Mouse (Mus musculus) induced T-regulatory cell, adult 2 months (primary cell): ENCODE measurements around the gene Tubgcp5.
A peak's percentile ranks its signal among the peaks of the same experiment; 100 is the strongest.
"Not testable (repeated sequence)": the region's sequence is repeated elsewhere in the genome, so short reads cannot be mapped to it uniquely, and the experiment has no call there.

ENCODE experiments used
- DNase-seq: peaks from one replicate; pipeline ENCODE4 v3.0.0-alpha.2; 2012; ENCODE audit warnings: low read depth

The Tubgcp5 gene

DNA sequence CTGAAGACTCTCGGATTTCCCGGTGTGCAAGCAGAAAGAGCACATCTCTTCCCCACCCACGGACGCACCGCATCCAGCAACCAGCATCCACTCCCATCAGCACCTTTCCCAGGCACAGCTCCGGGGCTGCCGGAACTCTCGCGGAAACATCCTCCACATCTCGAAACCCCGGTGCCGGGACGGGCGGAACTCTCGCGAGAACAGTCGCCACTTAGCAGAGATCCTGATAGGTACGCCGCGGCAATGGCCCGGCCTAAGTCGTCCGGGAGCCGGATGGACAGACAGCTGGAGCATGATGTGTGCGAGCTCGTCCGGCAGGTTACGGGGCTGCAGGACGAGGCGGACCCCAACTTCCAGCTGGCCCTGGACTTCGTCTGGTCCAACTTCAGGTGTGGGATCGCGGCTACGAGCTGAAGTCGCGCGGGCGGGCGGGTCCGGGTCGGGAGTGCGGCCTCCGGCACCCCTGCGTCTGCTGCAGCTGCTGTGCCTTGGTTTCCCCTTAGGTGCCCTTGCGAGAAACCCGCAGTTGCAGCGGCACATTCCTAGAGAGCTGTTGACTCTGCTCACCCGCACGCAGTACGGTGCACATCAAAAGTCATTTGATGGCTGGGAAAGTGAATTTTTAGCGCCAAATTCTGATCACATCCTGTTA is at the start of gene Tubgcp5:
Gene Tubgcp5, plus strand, starts transcription at position 203 of the 652 bp plus-strand sequence.
- DNase-seq, result peak; percentile 97

DNA sequence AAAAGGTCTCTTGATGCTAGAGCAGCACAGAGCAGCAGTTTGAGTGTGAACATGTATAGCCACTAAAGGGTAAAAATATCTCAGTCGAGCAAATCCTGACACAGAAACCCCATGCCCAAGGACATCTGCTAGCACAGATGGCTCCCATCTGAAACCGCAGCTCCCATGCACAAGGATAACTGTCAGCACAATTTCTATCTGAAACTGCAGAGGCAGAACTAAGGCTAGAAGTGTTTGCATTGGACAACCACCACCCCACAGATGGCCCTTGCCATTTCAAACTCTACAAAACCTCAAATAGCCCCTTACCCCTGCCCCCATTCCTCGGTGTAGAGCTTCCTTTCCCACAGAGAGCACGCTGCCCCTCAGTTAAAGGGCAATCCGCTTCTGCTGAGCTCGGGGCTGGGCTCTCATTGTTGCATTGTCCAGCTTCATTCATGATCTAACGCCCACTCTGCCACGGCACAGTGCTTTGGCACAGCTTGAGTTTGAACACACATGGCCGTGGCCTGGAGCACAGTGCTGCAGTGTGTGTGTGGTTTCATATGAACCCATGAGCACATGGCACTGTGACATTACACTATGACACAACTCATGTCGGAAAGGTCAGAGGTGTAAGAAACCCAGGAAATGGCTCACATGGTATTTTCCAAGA is 49.3 kb upstream of the Tubgcp5 start:
- no peak for DNase-seq

DNA sequence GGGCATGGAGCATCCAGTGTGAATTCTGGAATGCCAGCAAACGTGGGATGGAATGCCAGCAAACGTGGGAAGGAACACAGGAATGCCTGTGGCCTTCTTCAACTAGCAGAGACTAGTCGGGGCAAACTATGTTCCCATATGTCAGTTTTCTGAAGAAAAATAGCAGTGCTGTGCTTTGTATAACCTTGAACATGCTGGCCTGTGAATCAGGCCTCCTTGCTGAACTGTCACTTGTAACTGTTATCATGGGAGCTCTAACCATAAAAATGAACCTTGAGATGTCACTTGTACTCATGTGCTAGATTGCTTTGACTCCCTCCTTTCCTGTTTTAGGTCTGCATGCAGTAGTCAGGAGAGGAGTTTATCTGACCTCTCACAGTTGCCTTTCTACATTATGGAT is 43.1 kb upstream of the Tubgcp5 start:
- DNase-seq, result no peak

DNA sequence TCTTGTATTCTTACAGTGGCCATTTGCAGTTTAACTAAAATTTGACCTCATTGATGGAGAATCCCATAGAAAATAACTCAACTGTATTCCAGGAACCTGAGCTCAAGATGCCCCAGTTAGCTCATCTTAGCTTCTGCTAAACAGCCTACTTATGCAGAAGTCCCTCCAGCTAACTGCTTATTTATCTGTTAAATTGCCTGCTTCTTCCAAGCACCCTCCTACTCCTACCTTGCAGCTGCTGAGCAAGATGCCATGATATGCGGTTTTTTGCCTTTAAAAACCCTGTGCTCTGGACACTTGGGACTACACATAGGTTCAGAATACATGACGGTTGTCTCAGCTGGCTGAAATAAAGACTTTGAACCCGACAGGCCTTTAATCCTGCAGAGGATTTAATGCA is 34.6 kb upstream of the Tubgcp5 start:
- DNase-seq, result no peak

DNA sequence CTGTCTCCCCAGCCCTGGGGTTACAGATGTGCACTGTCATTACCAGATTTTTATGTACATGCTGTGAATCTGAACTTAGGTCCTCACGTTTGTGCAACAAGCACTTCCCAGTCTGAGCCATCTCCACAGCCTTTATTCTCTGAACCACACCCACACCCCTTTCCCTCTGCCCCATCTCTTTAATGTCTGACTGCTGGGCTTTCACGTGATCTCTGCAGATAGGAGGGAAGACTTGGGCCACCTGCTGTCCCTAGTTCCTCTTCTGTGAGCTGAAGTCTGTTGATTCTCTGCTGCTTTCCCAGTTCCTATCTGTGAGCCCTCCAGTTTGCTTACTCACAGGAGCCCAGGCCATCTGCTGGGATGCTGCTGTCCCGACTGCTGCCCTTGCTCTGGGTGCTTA is 26.0 kb upstream of the Tubgcp5 start, which contains the start of gene Siglech:
Gene Siglech, plus strand, starts transcription at position 253 of the 400 bp plus-strand sequence.
- no peak for DNase-seq

DNA sequence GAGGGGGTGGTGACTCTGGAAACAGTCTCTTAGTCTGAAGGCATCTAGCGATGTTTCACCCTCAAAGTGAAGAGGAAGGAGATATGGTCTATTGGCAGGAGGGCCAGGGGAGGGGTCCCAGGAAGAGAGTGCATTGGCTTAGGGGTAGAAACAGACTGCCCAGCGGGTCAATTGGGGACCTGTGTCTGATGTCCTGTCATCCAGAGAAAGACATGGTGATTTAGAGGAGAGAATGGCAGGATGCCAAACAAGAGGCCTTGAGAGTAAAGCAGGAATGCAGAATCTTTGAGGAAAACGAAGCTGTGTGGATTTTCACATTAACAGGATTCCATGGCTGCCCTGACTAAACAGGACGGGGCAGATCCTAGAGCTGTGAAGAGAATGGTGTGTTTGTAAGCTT is 13.9 kb upstream of the Tubgcp5 start:
- no peak for DNase-seq

DNA sequence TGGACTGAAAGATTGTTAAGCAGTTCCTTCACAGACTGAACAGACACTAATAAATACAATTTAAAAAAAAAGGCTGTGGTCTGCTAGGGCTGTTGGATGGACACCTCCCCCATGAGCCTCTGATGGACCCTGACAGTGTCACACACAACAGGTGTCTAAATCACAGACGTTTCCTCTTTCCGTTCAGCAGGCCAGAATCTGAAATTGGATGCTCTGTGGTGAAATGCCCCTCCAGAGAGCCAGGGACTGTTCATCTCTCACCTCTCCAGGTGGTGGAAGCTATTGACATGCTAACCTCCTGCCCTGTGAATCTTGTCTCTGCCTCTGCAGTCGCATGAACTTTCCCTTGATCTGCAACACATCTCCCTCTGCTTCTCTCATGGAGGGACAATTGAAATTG is 11.5 kb upstream of the Tubgcp5 start:
- no peak for DNase-seq

DNA sequence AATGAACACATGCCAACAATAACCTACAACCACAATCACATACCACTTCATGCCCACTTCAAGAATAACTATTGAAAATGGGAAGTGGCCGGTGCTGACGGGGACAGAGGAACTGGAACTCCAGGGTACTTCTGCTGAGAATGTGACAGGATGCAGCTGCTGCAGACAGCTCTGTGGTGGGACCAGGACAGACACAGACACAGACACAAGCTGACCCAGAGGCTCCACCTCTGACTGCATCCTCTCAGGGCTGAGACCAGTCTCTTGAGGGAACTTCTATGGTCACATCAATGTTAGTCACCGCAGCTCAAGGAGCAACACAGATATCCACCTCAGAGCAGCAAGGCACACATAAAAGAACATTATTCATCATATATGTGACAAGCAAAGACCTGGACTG is 9.4 kb upstream of the Tubgcp5 start:
- no peak for DNase-seq

DNA sequence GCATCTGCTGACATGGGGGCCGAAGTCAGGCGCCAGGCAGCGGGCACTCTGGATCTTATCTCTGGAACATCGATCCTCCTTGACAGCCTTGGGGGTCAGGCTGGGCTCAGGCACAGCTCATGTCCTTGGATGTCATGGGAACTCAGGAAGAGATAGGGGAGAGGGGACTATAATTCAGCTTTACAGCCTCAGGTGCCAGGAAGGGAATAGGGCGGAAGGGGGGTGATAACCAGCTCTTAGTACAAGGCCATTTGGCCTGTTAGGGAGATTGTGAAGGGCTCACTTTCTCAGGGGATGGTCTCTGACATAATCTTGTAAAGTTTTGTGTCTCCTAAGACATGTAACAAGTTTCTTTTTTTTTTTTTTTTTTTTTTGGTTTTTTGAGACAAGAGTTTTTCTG is 3.4 kb upstream of the Tubgcp5 start:
- DNase-seq, result not testable (repeated sequence)

DNA sequence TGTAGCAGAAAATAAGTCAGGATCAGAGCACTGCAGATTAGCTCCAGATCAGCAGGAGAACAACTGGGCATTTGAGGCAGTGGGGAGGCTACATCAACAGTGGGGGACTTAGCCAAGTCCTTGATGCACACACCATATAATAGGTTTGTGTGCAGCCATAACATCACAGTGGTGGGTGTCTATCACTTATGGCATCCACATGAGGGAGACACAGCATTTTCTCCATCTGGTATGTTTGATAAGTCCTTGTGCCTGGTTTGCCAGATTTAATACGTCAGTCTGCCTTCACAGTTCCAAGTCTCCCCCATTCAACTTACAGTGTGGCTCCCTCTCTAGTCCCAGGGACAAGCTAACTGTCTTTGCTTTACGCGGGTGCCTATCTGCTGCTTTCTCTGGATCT is 1.7 kb upstream of the Tubgcp5 start:
- no peak for DNase-seq

DNA sequence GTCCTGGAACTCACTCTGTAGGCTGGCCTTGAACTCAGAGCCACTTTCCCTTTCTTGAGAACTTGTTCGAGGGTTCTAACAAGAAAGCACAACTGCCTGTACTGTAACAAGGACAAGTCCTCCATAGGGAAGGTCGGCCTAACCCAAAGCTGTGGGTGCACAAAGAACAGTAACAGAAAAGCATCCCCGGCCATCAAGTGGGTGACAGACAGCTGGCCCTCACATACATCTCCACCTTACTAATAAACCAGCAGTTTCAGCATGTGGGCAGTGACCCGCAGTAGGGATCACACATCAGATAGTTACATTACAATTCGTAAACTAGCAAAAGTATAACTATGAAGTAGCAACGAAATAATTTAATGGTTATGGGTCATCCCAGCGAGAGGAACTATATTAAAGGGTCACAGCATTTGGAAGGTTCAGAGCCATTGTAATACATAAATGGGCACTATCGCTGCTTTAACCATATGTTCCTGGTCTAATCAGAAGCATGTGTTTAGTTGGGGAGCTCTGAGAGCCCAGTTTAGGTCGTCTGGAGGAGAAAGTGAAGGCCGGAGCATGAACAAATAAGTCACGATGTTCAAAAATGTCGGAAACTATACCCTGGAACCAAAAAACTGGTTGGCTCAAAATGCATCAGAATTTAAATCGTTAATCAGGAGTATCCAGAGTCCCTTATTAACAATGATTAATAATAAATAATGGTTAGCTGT is 560 bp upstream of the Tubgcp5 start:
- peak; percentile 4 for DNase-seq

DNA sequence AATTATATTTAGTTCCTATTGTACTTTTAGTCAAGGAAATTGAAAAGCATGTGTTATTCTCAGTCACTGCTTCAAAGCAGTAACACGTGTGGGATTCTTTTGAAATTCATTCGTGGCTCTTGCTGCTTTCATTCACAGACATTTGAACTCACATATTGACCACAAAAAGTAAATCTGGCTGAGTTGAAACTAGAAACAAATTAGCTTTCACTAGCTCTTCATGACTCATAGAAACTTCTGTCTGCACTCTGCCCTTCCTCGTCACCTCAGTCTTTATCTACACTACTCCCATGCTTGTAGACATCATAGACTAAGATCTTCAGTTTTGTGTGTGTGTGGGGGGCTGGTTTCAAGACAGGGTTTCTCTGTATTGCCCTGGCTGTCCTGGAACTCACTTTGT is 6.0 kb downstream of the Tubgcp5 start:
- DNase-seq, result no peak

DNA sequence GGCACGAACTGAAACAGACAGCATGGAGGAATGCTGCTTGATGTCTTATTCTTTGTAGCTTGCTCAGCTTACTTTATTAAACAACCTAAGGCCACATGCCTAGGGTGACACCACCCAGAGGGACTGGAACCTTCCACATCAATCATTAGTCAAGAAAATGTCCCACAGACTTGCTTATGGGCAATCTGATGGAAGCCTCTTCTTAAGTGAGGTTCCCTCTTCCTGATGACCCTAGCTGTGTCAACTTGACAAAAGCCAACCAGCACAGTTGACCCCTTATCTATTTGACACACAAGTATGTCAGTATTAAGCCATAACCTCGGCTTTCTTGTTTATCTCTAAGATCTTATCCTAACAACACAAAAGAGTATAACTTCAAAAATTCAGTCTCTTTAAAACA is 16.0 kb downstream of the Tubgcp5 start:
- no peak for DNase-seq

DNA sequence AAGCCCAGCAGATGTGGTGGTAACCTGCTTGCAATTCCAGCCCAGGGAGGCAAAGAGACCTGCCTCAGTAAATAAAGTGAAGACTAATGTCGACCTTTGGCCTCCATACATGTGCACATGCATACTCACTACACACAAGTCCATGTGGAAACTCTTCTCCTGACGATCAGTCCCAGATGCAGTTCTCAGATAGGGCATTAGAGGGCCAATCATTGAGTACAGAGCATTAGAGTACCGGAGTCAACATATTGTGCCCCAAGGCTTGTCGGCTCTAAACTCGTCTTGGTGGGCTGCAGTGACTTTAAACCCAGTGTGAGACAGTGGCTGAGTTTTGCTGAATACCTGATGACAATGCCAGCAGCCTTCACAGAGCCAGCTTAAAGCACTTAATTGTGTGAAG is 30.5 kb downstream of the Tubgcp5 start:
- DNase-seq, result no peak

DNA sequence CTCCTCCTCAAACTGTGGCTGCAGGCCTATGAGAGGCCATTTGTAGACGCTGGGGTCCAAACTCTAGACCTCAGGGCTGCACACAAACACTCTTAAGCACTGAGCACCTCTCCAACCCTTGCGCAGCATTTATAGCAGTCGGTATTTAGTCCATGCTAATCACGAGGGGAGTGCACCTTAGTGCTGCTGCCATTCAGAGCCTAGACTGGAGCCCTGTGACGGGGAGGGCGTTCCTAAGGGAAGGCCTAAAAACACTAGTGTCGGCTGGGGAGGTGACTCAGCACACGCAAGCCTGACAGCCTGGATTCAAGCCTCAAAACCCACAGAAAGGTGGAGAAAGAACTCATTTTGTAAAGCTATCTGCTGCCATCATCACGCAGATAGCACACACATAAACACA is 33.6 kb downstream of the Tubgcp5 start:
- DNase-seq, result no peak

DNA sequence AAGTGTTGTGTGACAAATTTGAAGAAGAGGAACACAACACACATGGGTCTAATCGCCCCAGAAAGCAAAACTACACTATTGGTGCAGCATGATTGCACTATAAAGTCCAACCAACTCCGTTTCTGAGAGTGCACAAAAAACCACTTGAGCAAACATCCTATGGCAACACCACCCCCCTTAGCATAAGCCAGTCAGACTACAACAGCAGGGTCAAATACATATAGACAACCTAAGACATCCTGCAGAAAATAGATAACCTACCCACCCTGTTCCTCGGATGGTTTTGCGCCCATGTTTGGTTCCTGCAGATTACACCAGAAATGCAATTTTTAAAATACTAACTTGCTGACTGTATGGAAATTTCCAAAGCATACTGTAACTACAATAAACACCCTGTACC is 42.9 kb downstream of the Tubgcp5 start:
- DNase-seq, result no peak

DNA sequence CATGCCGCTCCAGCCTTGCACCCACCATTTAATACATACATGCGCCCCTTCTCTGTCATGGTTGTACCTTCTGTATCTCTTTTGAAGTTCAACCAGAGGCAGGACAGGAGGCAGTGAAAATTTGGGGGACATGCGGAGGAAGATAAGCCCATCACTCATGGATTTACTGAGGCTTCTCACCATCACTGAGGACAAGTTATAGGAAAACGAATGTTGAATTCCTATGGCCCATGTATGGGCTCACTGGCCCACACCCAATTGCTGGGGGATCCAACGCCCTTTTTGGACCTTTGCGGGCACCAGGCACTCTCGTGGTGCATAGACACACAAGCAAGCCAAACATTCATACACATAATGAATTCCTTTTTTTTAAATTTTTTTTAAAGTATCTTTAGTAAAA is 47.5 kb downstream of the Tubgcp5 start, which contains the start of gene Cyfip1:
Gene Cyfip1, plus strand, starts transcription at position 301 of the 400 bp plus-strand sequence.
- DNase-seq, result no peak

DNA sequence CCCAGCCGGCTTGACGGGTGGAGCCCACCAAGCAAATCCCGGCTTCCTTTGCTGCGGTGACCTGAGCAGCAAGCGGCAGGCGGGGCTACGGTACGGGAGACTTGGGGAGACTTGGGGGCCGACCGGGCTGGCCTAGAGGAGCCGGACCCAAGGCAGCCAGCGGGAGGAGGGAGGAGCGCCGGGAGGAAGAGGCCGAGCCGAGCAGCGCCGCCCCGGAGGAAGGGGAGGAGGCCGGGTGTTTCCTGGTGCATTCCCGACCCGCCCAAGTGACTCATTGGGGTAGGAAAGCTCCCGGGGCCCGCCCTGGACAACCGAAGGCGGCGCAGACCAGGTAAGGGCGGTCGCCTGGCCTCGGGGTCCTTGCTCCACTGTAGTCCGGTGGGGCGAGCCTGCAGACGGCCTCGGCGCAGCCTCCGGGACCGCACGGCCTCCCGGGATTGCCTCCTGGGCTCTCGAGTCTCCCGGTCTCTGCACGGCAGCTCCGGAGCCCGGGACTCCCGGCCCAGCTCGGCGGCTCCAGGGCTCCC is 48.1 kb downstream of the Tubgcp5 start:
- peak; percentile 74 for DNase-seq

DNA sequence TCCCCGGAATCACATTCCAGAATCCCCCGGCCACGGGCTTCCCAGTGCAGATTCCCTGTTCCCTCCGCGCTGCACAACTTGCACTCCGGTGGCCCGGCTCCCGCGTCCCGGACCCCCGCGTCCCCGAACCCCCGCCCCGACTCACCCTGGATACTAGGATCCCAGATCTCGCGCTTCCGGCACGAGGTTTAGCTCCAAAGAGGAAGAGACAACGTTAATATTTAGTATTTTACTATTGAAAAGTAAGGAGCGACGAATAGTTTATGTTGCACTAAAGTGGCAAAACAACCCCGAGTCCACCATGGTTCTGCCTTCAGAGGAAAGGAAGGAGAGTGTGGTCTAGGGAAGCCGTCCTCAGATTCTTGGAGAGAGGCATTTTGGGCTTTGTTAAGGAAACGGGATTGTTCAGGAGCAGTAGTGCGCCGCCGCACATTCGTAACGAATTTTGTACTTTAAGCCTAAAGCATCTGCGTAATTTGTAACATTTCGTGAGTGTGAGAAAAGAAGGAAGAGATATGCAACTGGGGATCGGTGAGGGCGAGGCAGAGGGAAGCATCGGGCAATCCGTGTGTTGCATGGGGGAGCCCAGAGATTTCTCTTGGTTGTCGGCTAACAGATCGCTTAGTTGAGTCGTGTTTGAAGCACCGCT is 48.7 kb downstream of the Tubgcp5 start:
- peak; percentile 35 for DNase-seq

DNA sequence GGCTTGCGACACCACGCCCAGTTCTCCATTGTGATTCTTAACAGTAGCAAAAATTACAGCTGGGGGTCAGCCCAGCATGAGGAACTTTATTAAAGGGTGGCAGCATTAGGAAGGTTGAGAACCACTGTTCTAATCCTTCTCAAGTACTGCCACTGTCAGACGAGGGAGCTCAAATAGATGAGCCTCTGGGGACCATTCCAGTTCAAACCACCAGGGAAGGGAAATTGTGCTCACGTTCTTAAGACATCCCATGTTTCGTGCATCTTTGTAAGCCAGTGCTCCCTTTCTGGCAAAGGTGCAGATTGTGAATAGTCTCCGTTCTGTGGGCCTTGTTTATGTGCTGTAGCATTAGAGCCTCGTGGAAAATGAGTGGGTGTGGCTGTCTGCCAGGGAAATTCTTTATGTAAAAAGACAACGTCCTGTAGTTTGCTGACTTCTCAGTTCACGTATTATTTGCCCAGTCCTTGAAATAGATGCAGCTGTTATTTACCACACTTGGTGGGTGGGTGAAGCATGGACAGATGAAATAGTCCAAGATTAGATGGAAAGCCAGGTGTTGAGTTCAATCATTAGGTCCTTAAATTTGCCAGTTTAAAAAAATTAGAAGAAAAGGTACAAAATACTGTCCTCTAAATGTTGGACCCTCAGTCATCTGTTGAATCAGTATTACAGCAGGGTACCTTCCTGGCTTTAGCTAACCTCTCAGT is 52.8 kb downstream of the Tubgcp5 start:
- DNase-seq, result no peak

DNA sequence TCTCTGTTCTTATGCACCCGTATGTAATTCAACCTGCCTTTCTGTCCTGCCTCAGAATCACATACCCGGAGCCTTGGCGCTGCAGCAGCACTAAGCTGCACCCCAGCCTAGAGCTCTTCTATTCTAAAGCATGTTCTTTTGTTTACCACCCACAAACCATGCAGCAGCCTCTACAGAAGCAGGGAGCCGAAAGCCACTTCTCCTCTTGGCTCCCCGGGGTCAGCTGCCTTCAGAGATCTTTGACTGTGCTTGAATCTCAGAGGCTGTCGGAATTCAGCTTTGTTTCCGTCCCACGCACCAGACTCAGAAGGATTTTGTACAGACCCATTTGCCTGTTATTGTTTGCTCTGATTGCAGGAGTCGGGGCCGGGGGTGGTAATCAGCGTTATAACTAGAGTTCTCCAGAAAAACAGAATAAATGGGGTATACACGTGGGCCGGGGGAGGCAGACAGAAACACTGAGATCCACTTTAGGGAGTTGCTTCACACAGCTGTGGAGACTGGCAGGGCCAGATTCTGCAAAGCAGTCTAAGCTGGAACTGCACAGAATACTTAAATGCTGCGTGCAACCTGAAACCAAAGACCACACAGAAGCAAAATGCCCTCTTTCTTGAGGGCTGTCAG is 56.1 kb downstream of the Tubgcp5 start:
- no peak for DNase-seq
